Mouse (Mus musculus) embryo, embryonic 9.5 days (tissue): ENCODE results near the gene Efcab11.
A peak's percentile ranks its signal among the peaks of the same experiment; 100 is the strongest.
"Not testable (repeated sequence)": the region's sequence is repeated elsewhere in the genome, so short reads cannot be mapped to it uniquely, and the experiment has no call there.

Experiments
- DNase-seq: peaks from one replicate; pipeline ENCODE4 v3.0.0-alpha.2; 2017; ENCODE audit errors: extremely low spot score

Gene Efcab11

DNA sequence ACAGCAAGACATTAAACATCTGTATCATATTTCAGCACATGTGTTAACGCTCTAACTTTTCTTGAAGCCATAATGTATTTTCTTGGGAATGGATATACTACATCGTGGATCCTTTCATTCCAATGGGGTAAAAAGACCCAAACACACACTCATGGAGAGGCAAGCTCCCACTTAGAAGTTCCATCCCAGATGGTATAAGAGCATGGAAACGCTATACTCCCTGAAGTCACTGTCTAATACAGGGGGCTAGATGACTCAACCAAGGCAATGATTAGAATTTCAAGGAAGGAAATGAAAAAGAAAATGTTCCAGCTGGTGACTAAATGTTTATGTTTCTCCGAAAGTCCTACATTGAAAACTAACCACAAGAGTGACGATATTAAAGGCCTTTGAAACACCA is 76.3 kb downstream of the Efcab11 start:
- DNase-seq, result no peak

DNA sequence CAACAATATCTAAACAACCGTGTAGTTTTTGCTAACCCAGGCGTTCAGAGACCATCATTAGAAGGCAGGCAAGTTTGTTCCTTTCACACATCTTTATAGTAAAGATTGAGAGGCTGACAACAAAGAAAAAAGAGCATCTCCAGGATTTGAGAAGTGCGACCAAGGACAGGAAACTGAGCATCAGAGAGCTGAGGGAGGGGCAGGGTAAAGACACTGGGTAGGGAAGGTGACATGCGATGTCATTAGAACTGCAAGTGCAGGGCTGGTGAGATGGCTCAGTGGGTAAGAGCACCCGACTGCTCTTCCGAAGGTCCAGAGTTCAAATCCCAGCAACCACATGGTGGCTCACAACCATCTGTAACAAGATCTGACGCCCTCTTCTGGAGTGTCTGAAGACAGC is 77.5 kb downstream of the Efcab11 start:
- DNase-seq, result not testable (repeated sequence)

DNA sequence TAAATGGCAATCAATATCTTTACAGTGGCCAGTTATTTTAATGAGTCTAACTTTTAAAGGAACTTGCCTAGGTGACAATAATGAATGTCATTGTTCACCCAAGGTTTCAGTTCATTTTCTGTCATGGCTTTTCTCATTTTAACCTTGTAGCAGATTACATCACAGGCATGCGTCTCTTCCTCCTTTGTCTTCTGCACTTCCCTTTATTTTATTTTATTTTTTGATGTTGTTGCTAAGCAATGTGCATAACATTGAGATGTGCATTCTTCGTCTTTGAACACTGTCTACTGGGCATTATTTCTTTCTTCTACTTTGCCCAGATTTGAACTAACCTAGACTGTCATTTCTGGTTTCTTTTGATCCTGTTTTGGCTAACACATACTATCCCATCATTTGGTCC is 88.3 kb downstream of the Efcab11 start:
- DNase-seq, result no peak

DNA sequence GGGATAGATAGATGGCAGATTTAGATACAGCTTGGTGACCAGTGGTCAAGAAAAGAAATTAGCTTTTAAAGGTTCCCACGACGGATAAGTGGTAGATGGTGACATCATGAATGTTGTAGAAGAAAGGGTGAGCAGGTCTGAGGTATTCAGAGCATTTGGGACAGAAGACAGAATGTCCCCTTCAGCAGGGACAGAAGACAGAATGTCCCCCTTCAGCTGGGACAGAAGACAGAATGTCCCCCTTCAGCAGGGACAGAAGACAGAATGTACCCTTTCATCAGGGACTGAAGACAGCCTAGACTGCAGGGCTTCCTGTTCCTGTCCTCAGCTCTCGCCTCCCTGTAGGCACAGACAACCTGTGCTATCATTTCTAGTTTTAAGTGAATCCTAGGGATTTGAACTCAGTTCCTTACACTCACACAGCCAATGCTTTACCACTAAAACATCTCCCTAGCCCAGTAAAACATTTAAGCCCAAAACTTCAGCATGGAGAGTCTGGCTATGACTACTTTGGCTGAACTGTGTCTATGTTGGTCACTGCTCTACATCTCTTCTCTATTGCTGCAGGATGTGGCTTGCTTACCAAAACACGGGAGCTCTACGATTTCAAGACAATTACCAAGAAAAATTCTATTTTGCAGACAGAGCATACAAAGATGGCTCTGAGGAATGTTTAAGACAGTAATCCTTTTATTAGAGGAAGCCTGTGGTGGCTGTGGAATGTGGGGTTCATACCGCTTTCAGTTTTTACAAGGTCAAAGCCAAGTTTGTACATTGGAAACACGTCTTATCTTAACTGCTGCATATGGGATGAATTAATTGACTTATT is 89.2 kb downstream of the Efcab11 start:
- no peak for DNase-seq

DNA sequence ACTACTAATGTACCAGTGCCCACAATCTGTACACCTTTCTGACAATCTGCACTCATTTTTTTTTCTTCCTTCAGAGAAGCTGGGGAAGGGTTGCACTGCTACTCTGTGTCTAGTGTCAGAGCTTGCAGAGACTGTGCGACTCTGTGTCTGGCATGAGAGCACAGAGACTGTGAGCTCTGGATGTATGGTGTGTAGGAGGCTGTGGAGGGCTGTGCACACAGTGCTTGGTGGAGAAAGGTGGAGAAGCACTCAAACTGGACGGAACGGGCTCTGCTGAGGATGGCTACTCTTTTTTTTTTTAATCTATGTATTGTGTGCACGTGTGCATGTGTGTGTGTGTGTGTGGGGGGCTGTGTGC is 90.1 kb downstream of the Efcab11 start:
- DNase-seq, result no peak

DNA sequence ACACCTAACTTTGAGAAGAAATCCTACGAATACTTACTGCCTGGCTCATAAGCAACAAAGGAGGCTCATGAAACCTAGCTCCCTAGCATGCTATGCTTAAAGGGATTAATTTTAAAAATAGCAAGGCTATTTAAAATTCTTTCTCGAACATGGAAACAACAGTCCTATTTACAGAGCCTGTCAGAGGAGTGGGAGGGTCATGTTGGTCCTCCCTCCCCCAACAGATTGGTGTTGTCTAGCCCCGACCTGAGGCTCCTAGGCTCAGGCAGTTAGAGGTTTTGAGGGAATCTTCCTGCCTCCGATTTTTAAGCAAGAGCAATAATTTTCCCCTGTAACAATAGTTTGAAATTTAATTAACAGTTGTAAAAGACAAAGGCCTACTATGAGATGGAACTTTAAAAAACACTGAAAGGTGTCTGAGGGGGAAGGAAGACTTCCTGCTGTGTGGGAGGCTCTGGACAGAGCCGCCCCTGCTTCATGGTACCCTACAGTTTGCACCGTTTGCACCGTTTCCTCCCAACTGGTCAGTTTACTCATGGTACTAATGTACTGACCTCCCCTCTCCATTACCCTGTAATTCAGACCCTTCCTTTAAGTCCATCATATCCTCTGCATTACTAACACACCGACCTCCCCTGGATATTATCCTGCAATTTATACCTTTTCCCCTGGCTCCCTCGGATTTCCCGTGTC is 90.6 kb downstream of the Efcab11 start:
- no peak for DNase-seq

DNA sequence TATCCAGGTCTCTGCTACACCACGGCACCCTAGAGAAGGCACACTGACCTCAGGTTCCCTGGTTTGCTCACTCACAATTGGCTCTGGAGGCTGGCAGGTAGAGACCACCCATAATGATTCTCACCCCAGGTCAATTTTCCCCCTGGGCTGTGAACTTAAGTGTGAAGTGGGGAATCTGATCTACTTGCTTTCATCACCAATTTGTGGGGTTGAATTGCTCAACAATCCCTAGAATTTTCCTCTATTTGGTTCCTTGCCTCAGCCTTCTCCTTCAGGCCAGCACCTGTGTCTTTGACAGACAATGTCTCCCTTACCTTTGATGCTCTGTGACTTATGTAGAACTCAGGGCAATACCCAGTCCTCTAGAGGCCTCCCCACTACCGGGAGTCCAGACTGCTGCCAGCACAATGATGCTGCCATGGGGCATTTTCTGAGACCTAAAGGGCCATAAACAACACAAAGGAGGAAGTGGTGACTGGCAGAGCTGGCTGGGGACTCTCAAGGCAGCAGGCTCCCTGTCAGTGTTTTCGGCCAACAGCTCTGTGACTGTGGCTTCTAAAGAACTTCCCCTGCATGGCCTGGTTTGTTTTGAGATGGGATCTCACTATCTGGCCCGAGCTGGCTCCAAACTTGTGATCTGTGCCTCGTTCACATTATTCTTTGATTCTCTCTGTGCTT is 94.8 kb downstream of the Efcab11 start:
- no peak for DNase-seq

DNA sequence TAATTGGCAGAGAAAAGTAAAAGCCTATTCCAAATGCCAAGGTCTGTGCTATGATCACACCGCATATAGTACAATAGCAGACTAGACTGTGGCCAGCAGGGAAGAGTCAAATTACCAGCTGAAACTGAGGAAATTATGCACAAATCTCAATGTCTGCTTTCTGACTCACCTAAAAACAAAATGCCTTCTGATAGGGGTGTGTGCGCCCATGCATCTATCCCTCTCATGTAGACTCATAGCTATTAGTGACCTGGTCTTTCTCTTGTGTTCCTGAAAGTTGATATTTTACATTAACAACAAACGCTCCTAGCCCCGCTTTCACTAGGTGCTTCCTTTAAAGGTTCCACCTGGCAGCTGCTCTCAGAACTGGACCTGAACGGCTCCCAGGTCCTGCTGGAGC is 102.5 kb downstream of the Efcab11 start:
- DNase-seq, result no peak

DNA sequence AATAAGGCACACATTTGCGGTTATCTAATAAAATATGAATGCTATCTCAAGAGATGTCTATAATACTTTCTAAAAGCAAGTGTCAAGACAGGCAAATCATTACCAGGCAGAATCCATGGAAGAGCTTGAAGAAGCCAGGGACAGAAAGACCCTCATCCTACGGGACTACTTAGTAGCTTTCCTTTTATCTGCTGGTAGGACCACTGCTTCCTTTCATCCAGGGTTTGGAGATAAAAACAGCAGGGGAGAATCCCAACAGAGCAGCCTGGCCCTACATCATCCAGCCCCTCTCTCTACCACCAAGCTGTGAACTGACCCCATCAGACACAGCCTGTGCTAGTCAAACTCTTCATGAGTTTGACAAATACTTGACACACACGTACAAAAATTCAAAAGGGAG is 103.8 kb downstream of the Efcab11 start:
- no peak for DNase-seq

DNA sequence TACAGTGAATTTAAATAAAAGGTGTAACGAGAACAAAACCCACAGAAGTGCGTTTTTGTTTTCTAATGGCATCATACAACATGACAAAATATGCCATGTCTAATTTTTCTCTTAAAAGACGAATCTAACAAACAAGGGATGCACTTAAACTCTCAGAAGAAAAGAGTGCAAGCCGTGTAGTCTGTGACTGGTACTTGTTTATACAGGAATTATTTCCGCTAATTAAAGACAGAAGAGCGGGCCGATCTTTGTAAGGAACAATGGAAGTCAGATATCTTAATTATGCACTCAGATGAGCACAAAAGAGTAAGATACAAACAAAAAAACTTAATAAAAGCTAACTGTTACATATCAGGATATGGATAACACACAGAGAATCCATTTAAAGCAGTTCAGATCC is 104.3 kb downstream of the Efcab11 start:
- no peak for DNase-seq

DNA sequence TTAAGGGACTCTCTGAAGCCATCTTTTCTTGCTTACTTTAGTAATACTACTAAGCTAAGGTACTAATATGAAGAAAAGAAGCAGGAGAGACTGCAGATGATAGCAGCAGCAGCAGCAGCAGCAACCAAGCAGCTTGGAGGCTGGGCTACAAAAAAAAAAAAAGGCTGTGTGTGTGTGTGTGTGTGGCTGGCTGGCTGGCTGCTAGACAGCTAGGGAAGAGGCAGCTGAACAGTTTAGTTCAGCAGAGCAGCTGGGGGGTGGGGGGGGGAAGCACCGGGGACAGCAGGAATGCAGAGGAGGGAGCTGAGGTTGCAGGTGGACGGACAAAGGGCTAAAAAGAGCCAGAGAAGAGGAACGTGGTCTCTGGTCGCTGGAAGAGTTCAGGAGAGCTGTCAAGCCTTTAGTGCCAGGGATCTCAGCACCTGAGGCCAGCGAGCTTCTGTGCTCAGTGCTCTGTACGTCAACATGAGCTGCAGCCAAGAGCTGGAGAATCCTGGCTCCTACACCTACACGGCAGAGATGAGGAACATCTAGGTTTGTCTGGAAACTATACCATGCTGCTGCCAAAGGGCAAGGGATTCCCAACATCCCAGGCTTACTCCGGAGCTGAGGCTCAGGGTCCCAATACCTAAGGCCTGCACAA is 107.6 kb downstream of the Efcab11 start:
- no peak for DNase-seq

DNA sequence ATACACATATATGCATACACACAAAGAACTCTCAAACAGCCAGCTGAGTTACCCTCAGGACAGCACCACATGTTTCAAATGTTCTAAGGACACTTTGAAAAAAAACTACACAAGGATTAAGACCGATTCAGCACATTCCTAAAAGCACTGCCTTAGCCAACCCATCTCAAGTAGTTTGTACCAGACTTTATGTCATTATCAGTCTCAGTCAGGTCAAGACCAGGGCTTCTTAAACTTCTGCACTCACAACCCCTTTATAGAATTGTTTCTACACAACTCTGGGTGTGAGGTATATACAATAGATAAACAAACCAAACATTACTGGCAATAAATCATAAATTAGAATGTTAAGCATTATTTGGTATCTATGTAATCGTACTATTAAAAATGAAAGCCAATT is 109.4 kb downstream of the Efcab11 start:
- DNase-seq, result no peak

DNA sequence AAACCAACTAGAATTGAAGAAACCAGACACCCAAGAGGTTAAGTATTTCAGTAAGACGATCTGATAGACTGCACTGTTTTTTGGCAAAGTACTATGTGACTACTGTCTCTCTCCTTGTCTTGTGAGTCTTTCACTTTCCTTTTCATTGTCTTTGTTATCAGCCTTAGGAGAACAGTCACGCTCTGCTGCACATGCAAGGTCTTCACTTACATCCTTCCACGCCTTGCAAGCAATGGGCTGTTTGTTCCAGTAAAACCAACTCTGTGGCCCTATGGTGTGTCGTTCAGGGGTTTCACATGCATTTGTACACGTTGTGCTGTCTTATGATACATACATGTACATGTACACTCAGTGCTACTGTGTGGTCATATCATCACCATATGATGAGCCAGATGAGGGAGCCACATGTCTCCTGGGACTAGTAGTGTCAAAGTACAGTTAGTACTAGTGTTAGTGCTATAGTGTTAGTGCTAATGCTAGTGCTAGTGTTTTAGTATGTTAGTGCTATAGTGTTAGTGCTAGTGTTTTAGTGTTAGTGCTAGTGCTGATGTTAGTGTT is 110.5 kb downstream of the Efcab11 start:
- no peak for DNase-seq

DNA sequence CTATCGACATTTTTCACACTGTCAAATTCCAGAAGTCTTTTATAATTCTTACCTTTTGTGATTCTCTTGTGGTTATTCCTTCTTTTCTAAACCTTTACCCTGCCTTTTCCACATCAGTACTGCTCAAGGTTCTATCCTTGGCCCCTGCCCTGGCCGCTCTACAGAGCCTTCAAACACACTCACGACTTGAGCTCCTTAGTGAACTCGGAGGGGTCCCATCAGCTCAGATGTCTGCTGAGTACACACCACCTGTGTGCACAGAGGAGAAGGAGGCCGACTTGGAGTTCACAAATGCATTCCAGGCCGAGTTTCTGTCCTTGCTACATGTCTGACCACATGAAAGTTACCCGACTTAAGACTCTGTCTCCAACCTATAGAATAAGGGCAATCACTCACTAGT is 113.2 kb downstream of the Efcab11 start:
- no peak for DNase-seq

DNA sequence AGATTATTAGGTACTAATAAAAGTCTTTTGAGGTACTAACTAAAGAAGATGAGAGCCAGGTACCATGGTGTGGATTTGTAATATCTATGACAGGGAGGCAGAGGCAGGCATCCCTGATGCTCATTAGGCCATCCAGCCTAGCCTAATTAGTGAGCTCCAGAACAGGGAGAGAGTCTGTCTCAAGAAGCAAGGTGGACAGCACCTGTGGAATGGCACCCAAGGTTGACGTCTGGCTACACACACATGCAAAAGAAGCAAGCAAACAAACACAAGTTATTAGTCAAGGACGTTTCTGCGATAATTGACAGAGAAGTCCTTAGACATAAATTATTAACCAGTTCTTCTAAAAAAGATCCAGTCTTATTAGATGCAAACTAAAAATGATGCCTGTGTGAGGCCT is 114.6 kb downstream of the Efcab11 start:
- no peak for DNase-seq

DNA sequence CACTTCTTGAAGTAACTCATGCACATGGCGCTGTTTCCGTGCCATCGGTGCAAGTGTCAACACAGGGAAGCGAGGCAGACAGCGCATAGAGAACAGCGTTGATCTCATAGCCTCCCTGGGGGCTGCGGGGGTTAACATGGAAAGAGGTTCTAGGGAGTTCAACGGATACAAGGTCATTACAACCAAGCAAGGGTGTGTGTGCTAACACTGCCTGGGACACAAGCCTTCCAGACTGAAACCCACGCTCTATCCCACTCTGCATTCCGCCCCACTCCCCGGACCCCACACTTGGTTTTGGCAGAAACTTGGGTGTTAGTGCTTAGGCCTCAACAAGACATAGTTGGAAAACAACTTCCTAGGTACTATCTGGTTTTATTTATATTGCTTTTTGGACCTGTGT is 116.5 kb downstream of the Efcab11 start:
- DNase-seq, result no peak

DNA sequence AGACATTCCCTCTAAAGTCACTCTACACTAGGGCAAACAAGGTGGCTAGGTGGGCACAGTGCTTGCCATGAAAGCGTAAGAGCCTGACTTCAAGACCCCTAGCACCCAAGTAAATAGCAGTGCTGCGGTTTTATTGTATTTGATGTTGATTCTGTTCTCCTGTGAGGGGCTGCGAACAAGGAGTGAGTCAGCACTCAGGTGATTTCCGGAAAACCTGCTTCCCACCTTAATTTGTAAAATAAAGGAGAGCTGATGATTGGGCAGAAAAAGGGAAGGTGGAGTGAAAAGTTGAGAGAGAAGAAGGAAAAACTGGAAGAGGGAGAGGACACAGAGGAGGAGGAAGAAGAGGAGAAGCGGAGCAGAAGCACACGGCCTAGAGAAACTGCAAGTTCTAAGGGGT is 118.3 kb downstream of the Efcab11 start:
- no peak for DNase-seq

DNA sequence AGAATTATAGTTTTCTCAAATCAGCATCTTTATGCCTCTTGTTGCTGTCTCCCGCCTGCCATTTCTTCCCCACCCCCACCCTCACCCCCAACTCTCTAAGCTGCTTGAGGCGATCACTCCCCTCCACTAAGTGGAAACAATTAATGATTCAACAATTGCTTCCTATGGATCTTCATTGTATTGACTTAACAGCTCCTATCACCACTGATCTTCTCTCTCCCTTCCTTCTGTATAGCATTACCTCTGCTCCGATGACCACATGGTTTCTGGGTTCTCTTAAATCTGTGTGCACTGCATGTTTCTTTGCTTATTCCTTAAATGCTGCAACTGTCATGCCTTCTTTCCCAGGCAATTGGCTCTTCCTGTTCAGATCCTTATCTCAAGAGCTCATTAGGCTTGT is 120.2 kb downstream of the Efcab11 start:
- DNase-seq, result no peak

DNA sequence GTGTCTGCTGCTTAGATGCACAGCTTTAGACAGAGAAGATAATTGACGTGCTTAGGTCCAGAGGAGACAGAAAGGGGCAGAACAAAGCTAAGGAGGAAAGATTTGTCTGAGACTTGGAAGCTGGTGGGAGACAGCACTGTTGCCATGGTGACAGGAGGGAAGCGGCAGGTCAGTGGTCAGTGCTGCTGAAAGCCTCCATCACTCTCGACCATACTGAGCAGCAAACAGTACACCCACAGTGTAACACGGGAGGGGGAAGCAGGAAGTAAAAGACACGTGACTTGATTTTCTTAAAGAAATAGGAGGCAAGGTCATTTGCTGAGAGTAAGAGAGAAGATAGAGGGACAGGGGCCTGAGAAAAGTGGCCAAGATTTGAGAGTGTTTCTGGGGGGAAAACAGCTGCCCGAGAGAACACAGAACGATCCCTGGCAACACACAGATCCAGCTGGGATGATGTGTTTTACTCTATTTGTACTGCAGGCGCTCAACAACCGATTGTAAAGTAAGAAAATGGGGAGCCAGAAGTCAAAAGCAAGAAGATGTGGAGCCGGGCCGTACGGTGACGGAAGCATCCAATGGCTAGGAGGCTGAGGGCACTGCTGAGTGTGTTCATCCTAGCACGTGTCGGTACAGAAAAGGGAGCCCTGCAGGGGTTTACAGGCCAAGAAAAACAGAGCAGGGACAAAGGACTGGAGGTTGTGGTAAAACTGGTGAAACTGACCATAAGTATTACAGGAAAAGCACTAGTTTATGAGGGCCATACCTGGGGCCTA is 126.3 kb downstream of the Efcab11 start:
- DNase-seq, result peak; percentile 45

DNA sequence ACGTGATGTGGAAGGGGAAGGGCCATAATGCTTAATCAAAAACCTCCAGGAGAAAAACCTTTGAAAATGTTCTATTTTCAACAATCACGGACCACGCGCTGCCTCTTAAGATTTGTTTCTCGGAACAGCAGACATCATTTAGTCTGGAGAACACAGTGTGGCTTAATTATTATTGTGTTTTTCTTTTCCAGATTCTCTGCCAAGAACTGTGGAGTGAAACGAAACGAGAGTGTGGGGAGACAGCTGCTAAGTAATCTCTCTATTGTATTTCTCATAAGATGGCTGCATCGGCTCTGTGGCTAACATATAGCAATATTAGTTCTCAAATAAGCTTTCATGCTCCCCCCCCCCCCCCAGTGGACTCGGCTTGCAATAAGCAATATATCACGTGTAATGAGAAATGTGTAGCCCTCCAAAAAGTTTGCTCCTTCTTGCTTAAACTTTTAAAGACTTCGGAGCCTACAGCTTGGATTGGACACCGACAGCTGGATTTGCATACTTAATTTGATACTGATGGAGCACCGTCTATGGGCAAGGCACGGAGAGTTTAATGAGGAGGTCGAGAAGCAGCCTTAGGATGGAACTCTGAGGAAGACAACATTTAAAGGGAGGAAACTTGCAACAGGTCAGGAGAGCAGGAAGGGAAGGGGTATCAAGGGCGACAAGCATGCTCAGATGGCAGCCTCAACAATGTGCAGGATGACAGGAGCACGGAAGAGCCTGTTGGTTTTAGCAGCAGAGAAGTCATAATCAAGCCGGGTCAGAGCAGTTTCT is 127.1 kb downstream of the Efcab11 start:
- no peak for DNase-seq

DNA sequence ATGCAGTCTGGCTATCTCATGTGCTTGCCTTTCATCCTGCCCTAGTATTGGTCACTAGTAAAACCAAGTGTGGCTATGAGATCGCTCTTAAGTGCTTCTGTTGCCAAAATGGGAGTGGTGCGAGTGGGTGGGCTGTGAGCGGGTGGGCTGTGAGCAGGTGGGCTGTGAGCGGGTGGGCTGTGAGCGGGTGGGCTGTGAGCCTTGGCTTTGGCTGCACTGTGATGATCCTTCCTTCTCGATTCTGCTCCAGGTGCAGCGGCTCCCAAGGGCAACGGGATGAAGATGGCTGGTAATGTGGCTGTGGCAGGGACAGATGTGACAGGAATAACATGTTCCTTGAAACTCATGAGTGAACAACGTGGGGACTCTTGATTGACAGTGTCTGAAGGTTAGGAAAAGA is 128.0 kb downstream of the Efcab11 start:
- DNase-seq, result no peak
